Mouse (Mus musculus): ENCODE data around the gene Gm9125. TPM values are rescaled to one million over a fixed set of nuclear protein-coding genes. Genes with fewer than 3 reads are reported as not detected.
"Not testable (repeated sequence)": the region's sequence is repeated elsewhere in the genome, so short reads cannot be mapped to it uniquely, and the experiment has no call there.

Gene Gm9125
- total RNA-seq (2021): not detected
- long read RNA-seq, experiment 1: 0 reads
- long read RNA-seq, experiment 2: 0 reads

GRCm38 (mm10) chr3:94054785-94055184 is at the start of gene Gm9125:
Gene Gm9125, minus strand, starts transcription at chr3:94054885.
- intact Hi-C loops (cut with DNase I); DNase-seq: not testable (repeated sequence)

- intact Hi-C loops (cut with DNase I); DNase-seq: not testable (repeated sequence)
Observed at GRCm38 (mm10) chr3:94072544-94072943, 17.9 kb upstream of the Gm9125 start, which contains the start of gene Gm10697. Gene Gm10697, minus strand, starts transcription at chr3:94072644.

GRCm38 (mm10) chr3:94049566-94050121 is 5.0 kb downstream of the Gm9125 start:
- intact Hi-C loops (cut with DNase I); DNase-seq: not testable (repeated sequence)

GRCm38 (mm10) chr3:94038241-94038640 is 16.4 kb downstream of the Gm9125 start:
- DNase-seq; intact Hi-C loops (cut with DNase I): not testable (repeated sequence)

- intact Hi-C loops (cut with DNase I); DNase-seq: not testable (repeated sequence)
Observed at GRCm38 (mm10) chr3:94034400-94034799, 20.3 kb downstream of the Gm9125 start.

Other genes with a start within 250 kb of the Gm9125 start
- gene Tdpoz3, start 228.9 kb downstream of the Gm9125 start, total RNA-seq (2021): not detected
- not detected for gene Gm9117, start 111.3 kb downstream of the Gm9125 start, total RNA-seq (2021)
- gene Tdpoz5, start 93.6 kb downstream of the Gm9125 start, total RNA-seq (2021): not detected
- gene Gm10697, start 17.8 kb upstream of the Gm9125 start, total RNA-seq (2021): not detected
- not detected for gene Gm10696, start 123.3 kb upstream of the Gm9125 start, total RNA-seq (2021)
- not detected for gene Gm5286, start 141.8 kb upstream of the Gm9125 start, total RNA-seq (2021)
- gene Gm4778, start 209.2 kb upstream of the Gm9125 start, total RNA-seq (2021): not detected